Mouse (Mus musculus) limb, embryonic 14.5 days (tissue): ENCODE measurements around the gene Pex5l. TPM values are rescaled to one million over a fixed set of nuclear protein-coding genes. Genes with fewer than 3 reads are reported as not detected.

Experiments
- ATAC-seq: fragments of 200-750 bp; cut with Nextera tagmentation; 2 replicates; pipeline ENCODE4 v1.8.0; 2017; ENCODE audit warnings: low read depth, moderate number of reproducible peaks, moderate TSS enrichment; ENCODE audit not compliant: low FRiP score
- DNase-seq: peaks from one replicate; pipeline ENCODE4 v3.0.0-alpha.2; 2015; ENCODE audit warnings: low spot score
- H3K27ac ChIP-seq: fragments of 300-500 bp; sonication (generic); replicated peaks from 2 replicates; pipeline ENCODE4 v1.5.1; 2014; ENCODE audit warnings: low read depth, mild to moderate bottlenecking, low read length, moderate library complexity, mixed read lengths
- H3K27me3 ChIP-seq: fragments of 300-500 bp; sonication (generic); 2 replicates; pipeline ENCODE4 v1.6.1; 2014; ENCODE audit warnings: low read length, mixed read lengths; ENCODE audit not compliant: control insufficient read depth, insufficient read depth
- H3K36me3 ChIP-seq: fragments of 300-500 bp; sonication (generic); 2 replicates; pipeline ENCODE4 v1.6.1; 2014; ENCODE audit warnings: mild to moderate bottlenecking, low read length, moderate library complexity, mixed read lengths; ENCODE audit not compliant: control insufficient read depth, insufficient read depth
- H3K4me1 ChIP-seq: fragments of 300-500 bp; sonication (generic); 2 replicates; pipeline ENCODE4 v1.6.1; 2014; ENCODE audit warnings: antibody characterized with exemption, low read length, mixed read lengths; ENCODE audit not compliant: control insufficient read depth, insufficient read depth
- H3K4me2 ChIP-seq: fragments of 300-500 bp; sonication (generic); replicated peaks from 2 replicates; pipeline ENCODE4 v1.6.1; 2014; ENCODE audit warnings: low read depth, mild to moderate bottlenecking, low read length, moderate library complexity; ENCODE audit not compliant: severe bottlenecking
- H3K4me3 ChIP-seq: fragments of 300-500 bp; sonication (generic); replicated peaks from 2 replicates; pipeline ENCODE4 v1.5.1; 2014; ENCODE audit warnings: low read length
- H3K9ac ChIP-seq: fragments of 300-500 bp; sonication (generic); 2 replicates; pipeline ENCODE4 v1.6.1; 2014; ENCODE audit warnings: mild to moderate bottlenecking, low read depth, low read length, moderate library complexity; ENCODE audit not compliant: severe bottlenecking
- H3K9me3 ChIP-seq: fragments of 300-500 bp; sonication (generic); 2 replicates; pipeline ENCODE4 v1.6.1; 2016; ENCODE audit warnings: low read length; ENCODE audit not compliant: control insufficient read depth
- POLR2A ChIP-seq: fragments of 200-500 bp; IDR thresholded peaks from 2 replicates; pipeline ENCODE4 v1.8.0; 2012; ENCODE audit warnings: inconsistent platforms, mild to moderate bottlenecking, moderate library complexity, borderline replicate concordance; ENCODE audit not compliant: insufficient read depth, insufficient read length; ENCODE audit errors: extremely low read depth
- WGBS: fragments of 180-500 bp; shearing (Covaris S2); extraction: QIAGEN DNeasy Blood & Tissue Kit; methylation state at CpG from one replicate; pipeline ENCODE4 v1.1.7; 2014; 5-methylcytosine and 5-hydroxymethylcytosine counted together
- polyA plus RNA-seq, 2 experiments: library from polyadenylated mRNA; depleted of rRNA in 1 of 2; stranded (reverse) in 1 of 2; unstranded in 1 of 2; fragments of >200 nt; fragmentation: Nextera tagmentation in 1 of 2; extraction: Ambion mirVana in 1 of 2; gene quantifications; 2 replicates each; pipeline versions ENCODE4 v1.2.1 to v1.2.3; 2012 to 2014

Pex5l gene
- polyA plus RNA-seq, 2 experiments, result 0.51 to 2.8 TPM

DNA sequence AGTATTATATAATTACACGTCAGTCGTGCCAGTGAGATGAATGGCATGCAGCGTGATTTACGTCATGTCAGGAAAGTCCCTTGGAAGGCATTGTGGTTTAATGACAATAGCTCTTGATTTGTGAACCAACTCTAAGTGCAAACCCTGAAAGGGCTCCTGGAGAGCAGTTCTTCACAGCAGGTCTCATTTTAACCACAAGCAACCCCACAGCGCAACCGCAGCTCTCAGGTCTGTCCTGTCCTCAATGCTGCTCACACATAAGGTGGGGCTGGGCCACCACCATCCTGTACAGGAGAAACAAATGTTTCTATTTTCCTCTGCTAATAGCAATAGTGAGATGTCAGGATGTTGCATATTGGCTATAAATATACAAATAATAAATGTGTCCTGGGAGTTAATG lies 163.8 kb downstream of the Pex5l start:
- Histone ChIP-seq H3K4me2 (no peak overlapping the region), H3K36me3 (no peaks in the 10 kb centered on the region), H3K4me3 (no peak overlapping the region), H3K4me1 (no peaks in the 10 kb centered on the region), H3K27ac (no peak overlapping the region), H3K9ac (no peak overlapping the region), H3K9me3 (no peaks in the 10 kb centered on the region), H3K27me3 (no peaks in the 10 kb centered on the region)
- DNase-seq, result no peak
- no peak for TF ChIP-seq POLR2A
- WGBS, result 52% methylated on average over 6 of the region's 6 CpGs
- ATAC-seq, result no peak

- Histone ChIP-seq H3K4me3 (no peak overlapping the region), H3K4me1 (no peaks in the 10 kb centered on the region), H3K4me2 (no peak overlapping the region), H3K36me3 (no peaks in the 10 kb centered on the region), H3K9ac (no peak overlapping the region), H3K9me3 (no peaks in the 10 kb centered on the region; the same call in 1 of the 2 replicates), H3K27ac (no peak overlapping the region), H3K27me3 (no peaks in the 10 kb centered on the region)
- 87% methylated on average over 1 of the region's 1 CpGs for WGBS
- no peak for DNase-seq
- no peak for TF ChIP-seq POLR2A
- no peak for ATAC-seq
Observed at GRCm38 (mm10) chr3:32970257-32970656, 172.8 kb downstream of the Pex5l start.

DNA sequence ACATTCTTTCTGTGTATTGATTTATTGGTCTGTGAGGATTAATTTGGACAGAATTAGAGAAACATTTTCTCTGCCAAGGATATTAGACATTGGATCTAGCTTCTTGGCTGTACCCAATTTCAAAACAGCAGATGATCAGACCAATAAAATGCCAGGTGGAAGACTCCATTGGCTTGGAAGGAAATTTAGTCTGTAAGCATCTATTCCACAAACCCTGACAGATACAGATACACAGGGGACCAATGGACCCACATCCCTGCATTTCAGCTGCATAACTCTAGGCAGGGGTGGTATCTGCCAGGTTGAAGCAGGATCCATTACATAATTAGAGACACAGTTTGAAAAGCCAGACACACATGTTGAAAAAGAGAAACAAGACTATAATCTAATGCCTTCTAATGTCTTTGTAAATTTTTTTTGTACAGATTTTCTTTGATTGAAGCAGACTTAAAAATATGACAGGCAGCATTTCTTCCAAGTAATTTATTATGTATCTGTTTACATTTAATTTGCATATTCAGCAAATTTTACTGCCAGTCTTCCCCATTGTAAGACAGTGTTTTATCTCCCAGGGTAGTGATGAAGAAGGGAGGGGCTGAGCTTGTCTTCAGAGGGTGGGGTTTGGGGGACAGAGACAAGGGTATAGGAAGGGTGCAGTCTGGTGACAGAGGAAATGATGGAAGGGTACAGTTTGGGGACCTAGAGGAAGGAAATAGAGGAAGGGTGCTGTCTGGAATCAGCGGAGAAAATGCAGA lies 174.2 kb downstream of the Pex5l start:
- Histone ChIP-seq H3K27me3 (no peaks in the 10 kb centered on the region), H3K4me2 (no peak overlapping the region), H3K36me3 (no peaks in the 10 kb centered on the region), H3K27ac (no peak overlapping the region), H3K9ac (no peak overlapping the region), H3K9me3 (no peaks in the 10 kb centered on the region; the same call in 1 of the 2 replicates), H3K4me1 (no peaks in the 10 kb centered on the region), H3K4me3 (no peak overlapping the region)
- no peak for ATAC-seq
- DNase-seq, result no peak
- WGBS, result 88% methylated on average over 1 of the region's 1 CpGs
- no peak for TF ChIP-seq POLR2A

GRCm38 (mm10) chr3:32965528-32965927 lies 177.5 kb downstream of the Pex5l start:
- no peaks in the 10 kb centered on the region for H3K36me3 ChIP-seq
- no peak overlapping the region for H3K9ac ChIP-seq
- H3K4me1 ChIP-seq, result no peaks in the 10 kb centered on the region
- no peak for TF ChIP-seq POLR2A
- no peak overlapping the region for H3K27ac ChIP-seq
- H3K4me3 ChIP-seq, result no peak overlapping the region
- DNase-seq (no peak), ATAC-seq (no peak)
- no peak overlapping the region for H3K4me2 ChIP-seq
- H3K9me3 ChIP-seq, result no peaks in the 10 kb centered on the region
- no peaks in the 10 kb centered on the region for H3K27me3 ChIP-seq
- 4% methylated on average over 2 of the region's 2 CpGs for WGBS

DNA sequence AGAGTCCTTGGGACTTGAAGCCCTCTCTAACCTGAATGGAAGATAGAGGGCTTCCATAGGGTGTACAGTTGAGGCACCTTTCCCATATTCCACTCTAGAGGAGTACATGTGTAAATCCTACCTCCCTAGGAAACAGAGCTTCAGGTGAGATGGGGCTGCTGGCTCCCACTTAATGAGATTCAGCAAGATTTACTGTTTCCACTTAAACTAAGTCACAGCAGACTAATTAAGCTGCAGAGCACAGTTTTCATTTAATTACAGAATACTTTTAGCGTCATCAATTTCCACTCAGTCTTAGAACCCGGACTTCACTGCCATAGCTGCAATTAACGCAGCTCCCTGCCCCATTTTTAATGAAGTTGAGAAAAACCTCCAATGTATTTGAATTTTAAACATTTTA lies 181.6 kb downstream of the Pex5l start:
- no peak for ATAC-seq
- 33% methylated on average over 3 of the region's 3 CpGs for WGBS
- Histone ChIP-seq H3K27me3 (no peaks in the 10 kb centered on the region), H3K36me3 (no peaks in the 10 kb centered on the region), H3K4me2 (no peak overlapping the region), H3K27ac (no peak overlapping the region), H3K4me1 (no peaks in the 10 kb centered on the region), H3K4me3 (no peak overlapping the region), H3K9ac (no peak overlapping the region), H3K9me3 (no peaks in the 10 kb centered on the region)
- DNase-seq, result no peak
- no peak for TF ChIP-seq POLR2A
